Mouse (Mus musculus) forebrain, postnatal 0 days (tissue): ENCODE results near the gene Rtp4. TPM values are rescaled to one million over a fixed set of nuclear protein-coding genes. Genes with fewer than 3 reads are reported as not detected.

Source experiments
- ATAC-seq: fragments of 200-750 bp; cut with Nextera tagmentation; 2 replicates; pipeline ENCODE4 v1.8.0; 2017; ENCODE audit warnings: mild to moderate bottlenecking, moderate library complexity
- DNase-seq: peaks from one replicate; pipeline ENCODE4 v3.0.0-alpha.2; 2015
- H3K27ac ChIP-seq: fragments of 300-500 bp; sonication (generic); 2 replicates; pipeline ENCODE4 v1.5.1; 2014; ENCODE audit warnings: low read depth, mild to moderate bottlenecking, antibody characterized with exemption, low read length, moderate library complexity, mixed read lengths
- H3K27me3 ChIP-seq: fragments of 300-500 bp; sonication (generic); 2 replicates; pipeline ENCODE4 v1.6.1; 2014; ENCODE audit warnings: mild to moderate bottlenecking, low read length, mixed read lengths; ENCODE audit not compliant: insufficient read depth
- H3K36me3 ChIP-seq: fragments of 300-500 bp; sonication (generic); 2 replicates; pipeline ENCODE4 v1.6.1; 2014; ENCODE audit warnings: mild to moderate bottlenecking, moderate library complexity; ENCODE audit not compliant: insufficient read depth
- H3K4me1 ChIP-seq: fragments of 300-500 bp; sonication (generic); 2 replicates; pipeline ENCODE4 v1.6.1; 2014; ENCODE audit warnings: antibody characterized with exemption; ENCODE audit not compliant: insufficient read depth
- H3K4me2 ChIP-seq: fragments of 300-500 bp; sonication (generic); 2 replicates; pipeline ENCODE4 v1.6.1; 2014; ENCODE audit warnings: low read depth, mild to moderate bottlenecking, moderate library complexity
- H3K4me3 ChIP-seq: fragments of 300-500 bp; sonication (generic); 2 replicates; pipeline ENCODE4 v1.5.1; 2014; ENCODE audit warnings: low read depth, low read length, mixed read lengths
- H3K9ac ChIP-seq: fragments of 300-500 bp; sonication (generic); 2 replicates; pipeline ENCODE4 v1.6.1; 2014; ENCODE audit warnings: mild to moderate bottlenecking
- H3K9me3 ChIP-seq: fragments of 300-500 bp; sonication (generic); 2 replicates; pipeline ENCODE4 v1.6.1; 2016; ENCODE audit warnings: low read length
- CTCF ChIP-seq: sonication (generic); IDR thresholded peaks from 2 replicates; pipeline ENCODE4 v1.5.1; 2016; ENCODE audit warnings: antibody characterized with exemption, control low read depth, low read depth
- WGBS: fragments of 180-500 bp; shearing (Covaris S2); extraction: QIAGEN DNeasy Blood & Tissue Kit; methylation state at CpG from one replicate; pipeline ENCODE4 v1.1.7; 2014; 5-methylcytosine and 5-hydroxymethylcytosine counted together
- polyA plus RNA-seq: library from polyadenylated mRNA; unstranded; fragments of >200 nt; fragmentation: Nextera tagmentation; extraction: Ambion mirVana; gene quantifications from 2 replicates; pipeline ENCODE4 v1.2.1, GENCODE M21; 2015
- total RNA-seq: library from RNA; depleted of rRNA; stranded (reverse); fragments of >200 nt; gene quantifications from 2 replicates; pipeline ENCODE4 v1.2.3, GENCODE M21; 2014

The Rtp4 gene
- total and polyA plus RNA-seq, 2 experiments from 2014 or later = 7.4 to 7.7 TPM

DNA sequence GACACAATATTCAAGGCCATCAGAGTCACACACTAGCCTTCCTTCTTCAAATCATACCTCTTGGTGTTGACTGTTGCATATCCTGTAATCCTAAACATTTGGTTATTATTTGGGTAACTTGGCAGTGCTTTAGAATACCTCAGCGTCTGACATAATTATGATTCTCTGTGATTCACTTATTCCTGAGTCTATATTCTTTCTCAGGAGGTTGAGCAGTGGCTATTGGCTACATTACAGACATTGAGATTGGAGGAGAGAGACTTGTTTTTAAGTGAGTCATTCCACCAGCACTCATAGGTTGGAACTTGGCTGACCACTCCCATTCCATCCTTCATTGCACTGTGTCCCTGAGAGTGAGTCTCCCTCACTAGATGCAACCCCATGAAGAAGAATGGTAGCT lies 6.7 kb upstream of the Rtp4 start:
- DNase-seq (no peak), ATAC-seq (no peak)
- no peak overlapping the region for H3K9ac ChIP-seq
- H3K27ac ChIP-seq = no peak overlapping the region
- no peaks in the 10 kb centered on the region for H3K9me3 ChIP-seq
- no peak overlapping the region for H3K4me3 ChIP-seq
- H3K4me1 ChIP-seq = 0 out of 2 replicates have a peak, but pooled peaks cover 18% of the 10 kb centered on the region
- WGBS = 95% methylated on average over 1 of the region's 1 CpGs
- H3K36me3 ChIP-seq = no peaks in the 10 kb centered on the region; the same call in 1 of the 2 replicates
- H3K27me3 ChIP-seq = no peaks in the 10 kb centered on the region
- TF ChIP-seq CTCF = no peak
- no peak overlapping the region for H3K4me2 ChIP-seq

GRCm38 (mm10) chr16:23515766-23516165 lies 4.3 kb upstream of the Rtp4 start:
- no peak for ATAC-seq
- H3K9ac ChIP-seq = no peak overlapping the region

GRCm38 (mm10) chr16:23516606-23517005 lies 3.5 kb upstream of the Rtp4 start:
- no peak for TF ChIP-seq CTCF
- H3K4me2 ChIP-seq = peak overlapping the region; percentile 76; the same call in 1 of the 2 replicates
- no peaks in the 10 kb centered on the region for H3K27me3 ChIP-seq
- H3K9me3 ChIP-seq = no peaks in the 10 kb centered on the region
- H3K4me3 ChIP-seq = no peak overlapping the region
- ATAC-seq (no peak), DNase-seq (no peak)
- H3K9ac ChIP-seq = no peak overlapping the region
- WGBS = 50% methylated on average over 2 of the region's 2 CpGs
- peaks cover 30% of the 10 kb centered on the region; the same call in 1 of the 2 replicates for H3K4me1 ChIP-seq
- H3K36me3 ChIP-seq = no peaks in the 10 kb centered on the region; the same call in 1 of the 2 replicates
- no peak overlapping the region for H3K27ac ChIP-seq

More at GRCm38 (mm10) chr16:23515766-23516165, 4.3 kb upstream of the Rtp4 start:
- Histone ChIP-seq H3K4me3 (no peak overlapping the region), H3K27ac (no peak overlapping the region), H3K27me3 (no peaks in the 10 kb centered on the region), H3K4me2 (no peak overlapping the region), H3K36me3 (no peaks in the 10 kb centered on the region; the same call in 1 of the 2 replicates), H3K9me3 (no peaks in the 10 kb centered on the region), H3K4me1 (peaks cover 27% of the 10 kb centered on the region; the same call in 1 of the 2 replicates)
- TF ChIP-seq CTCF = no peak
- WGBS = 22% methylated on average over 3 of the region's 3 CpGs
- DNase-seq = peak; percentile 48

GRCm38 (mm10) chr16:23517230-23517629 lies 2.9 kb upstream of the Rtp4 start:
- DNase-seq (no peak), ATAC-seq (no peak)
- H3K27ac ChIP-seq = peak overlapping the region; percentile 91
- no peaks in the 10 kb centered on the region; the same call in 1 of the 2 replicates for H3K36me3 ChIP-seq
- H3K4me1 ChIP-seq = peaks cover 31% of the 10 kb centered on the region; the same call in 1 of the 2 replicates
- no peak for TF ChIP-seq CTCF
- peak overlapping the region; percentile 76 for H3K4me2 ChIP-seq
- H3K9ac ChIP-seq = 0 out of 2 replicates have a peak overlapping the region, but pooled peaks have one; percentile 31
- H3K4me3 ChIP-seq = no peak overlapping the region
- H3K9me3 ChIP-seq = no peaks in the 10 kb centered on the region
- H3K27me3 ChIP-seq = no peaks in the 10 kb centered on the region
- 63% methylated on average over 5 of the region's 5 CpGs for WGBS

DNA sequence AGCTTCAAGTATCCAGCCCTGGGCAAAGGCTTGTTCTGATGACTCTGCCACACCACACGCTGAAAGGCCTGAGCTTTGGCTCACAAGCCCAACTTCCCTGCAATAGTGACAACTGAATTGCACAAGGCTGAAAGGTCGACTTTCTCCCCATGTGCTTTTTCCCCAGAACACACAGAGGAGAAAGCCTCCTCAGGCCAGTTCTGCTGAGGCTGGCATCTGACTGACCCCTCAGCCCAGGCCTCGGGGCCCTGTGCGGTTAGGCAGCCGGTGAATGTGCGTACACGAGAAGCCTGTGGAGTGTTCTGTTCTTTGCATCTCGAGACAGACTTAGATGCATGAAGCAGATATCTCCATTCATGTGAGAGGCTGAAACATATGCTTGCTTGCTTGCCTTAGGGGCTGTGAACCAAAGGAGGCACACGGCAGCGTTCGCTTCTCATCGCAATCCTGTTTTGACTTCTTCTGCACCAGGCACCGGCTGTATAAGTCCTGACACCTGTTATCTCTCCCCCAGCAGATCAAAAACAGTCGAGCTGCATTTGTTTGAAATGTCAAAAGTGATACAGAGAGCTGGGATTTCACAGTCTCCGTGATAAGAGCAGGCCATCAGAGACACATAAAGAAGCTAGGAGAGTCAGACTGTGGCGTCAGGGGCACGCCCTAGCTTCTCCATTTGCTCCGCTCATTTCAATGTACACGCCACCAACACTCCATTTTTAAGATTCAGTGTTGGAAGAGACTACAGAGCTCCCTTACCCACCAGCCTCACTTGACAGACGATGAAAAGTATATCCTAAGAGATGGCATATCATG lies 2.1 kb upstream of the Rtp4 start:
- H3K27ac ChIP-seq = peak overlapping the region; percentile 91
- TF ChIP-seq CTCF = no peak
- H3K9ac ChIP-seq = peak overlapping the region; percentile 31
- H3K4me2 ChIP-seq = peak overlapping the region; percentile 76
- peak overlapping the region; percentile 48 for H3K4me3 ChIP-seq
- H3K4me1 ChIP-seq = peaks cover 37% of the 10 kb centered on the region
- no peaks in the 10 kb centered on the region; the same call in 1 of the 2 replicates for H3K36me3 ChIP-seq
- H3K9me3 ChIP-seq = no peaks in the 10 kb centered on the region
- H3K27me3 ChIP-seq = no peaks in the 10 kb centered on the region
- ATAC-seq (peak; percentile 71), DNase-seq (peak; percentile 79)
- WGBS = 37% methylated on average over 20 of the region's 20 CpGs

- H3K27me3 ChIP-seq = no peaks in the 10 kb centered on the region
- ATAC-seq (no peak), DNase-seq (no peak)
- H3K4me1 ChIP-seq = peaks cover 38% of the 10 kb centered on the region
- peak overlapping the region; percentile 91 for H3K27ac ChIP-seq
- H3K9ac ChIP-seq = peak overlapping the region; percentile 71; the same call in 1 of the 2 replicates
- peak overlapping the region; percentile 76 for H3K4me2 ChIP-seq
- H3K9me3 ChIP-seq = no peaks in the 10 kb centered on the region
- WGBS = 37% methylated on average over 10 of the region's 10 CpGs
- TF ChIP-seq CTCF = no peak
- no peaks in the 10 kb centered on the region for H3K36me3 ChIP-seq
- H3K4me3 ChIP-seq = peak overlapping the region; percentile 48
Measured at GRCm38 (mm10) chr16:23518567-23519369, 1.3 kb upstream of the Rtp4 start.
